Mouse (Mus musculus) MEL (cell line): Measurements from ENCODE around the gene Stra8. TPM values are rescaled to one million over a fixed set of nuclear protein-coding genes. Genes with fewer than 3 reads are reported as not detected.

Experiments used
- DNase-seq: peaks from one replicate; pipeline ENCODE4 v3.0.0; 2011; ENCODE audit warnings: low read depth, low spot score
- H3K27ac ChIP-seq: 2 replicates; pipeline ENCODE4 v1.5.1; 2012; ENCODE audit warnings: low read depth, mild to moderate bottlenecking, control low read depth, low read length, moderate library complexity; ENCODE audit not compliant: control insufficient read depth
- H3K27me3 ChIP-seq, 2 experiments: fragments of 150-350 bp in 1 of 2; sonication (generic) in 1 of 2; 2 replicates each; pipeline ENCODE4 v1.6.1; 2012; ENCODE audit warnings: low read length in 2 of 2, mild to moderate bottlenecking in 2 of 2, improper control_type of control experiment in 1 of 2, moderate library complexity in 1 of 2; ENCODE audit not compliant: insufficient read depth in 2 of 2, control insufficient read depth in 1 of 2
- H3K36me3 ChIP-seq, 2 experiments: 2 replicates each; pipeline ENCODE4 v1.6.1; 2012 to 2014; ENCODE audit warnings: low read length in 2 of 2, improper control_type of control experiment in 1 of 2, inconsistent platforms in 1 of 2, mild to moderate bottlenecking in 1 of 2; ENCODE audit not compliant: insufficient read depth in 2 of 2, control insufficient read depth in 1 of 2
- H3K4me1 ChIP-seq, 2 experiments: fragments of 150-350 bp in 1 of 2; sonication (generic) in 1 of 2; 2 replicates each; pipeline ENCODE4 v1.6.1; 2012; ENCODE audit warnings: low read length in 2 of 2, improper control_type of control experiment in 1 of 2, mild to moderate bottlenecking in 1 of 2; ENCODE audit not compliant: insufficient read depth in 2 of 2, control insufficient read depth in 1 of 2
- H3K4me3 ChIP-seq, 2 experiments: fragments of 150-350 bp in 1 of 2; sonication (generic) in 1 of 2; 2 replicates each; pipeline ENCODE4 v1.5.1; 2012; ENCODE audit warnings: low read depth in 2 of 2, low read length in 2 of 2, mild to moderate bottlenecking in 2 of 2, moderate library complexity in 2 of 2, control low read depth in 1 of 2, improper control_type of control experiment in 1 of 2; ENCODE audit not compliant: control insufficient read depth in 1 of 2, insufficient read depth in 1 of 2
- H3K79me2 ChIP-seq: 2 replicates; pipeline ENCODE4 v1.6.1; 2012; ENCODE audit warnings: mild to moderate bottlenecking, low read length, moderate library complexity; ENCODE audit not compliant: control insufficient read depth, poor library complexity, insufficient read depth
- H3K9ac ChIP-seq: 2 replicates; pipeline ENCODE4 v1.6.1; 2012; ENCODE audit warnings: low read depth, mild to moderate bottlenecking, control low read depth, low read length, moderate library complexity; ENCODE audit not compliant: control insufficient read depth, poor library complexity, severe bottlenecking
- H3K9me3 ChIP-seq: fragments of 150-350 bp; sonication (generic); replicated peaks from 2 replicates; pipeline ENCODE4 v1.6.1; 2012; ENCODE audit warnings: mild to moderate bottlenecking, low read length, improper control_type of control experiment, moderate library complexity; ENCODE audit not compliant: insufficient read depth
- BHLHE40 ChIP-seq: IDR thresholded peaks from 2 replicates; pipeline ENCODE4 v1.6.1; 2012; ENCODE audit warnings: low read depth, mild to moderate bottlenecking, inconsistent platforms, low read length, improper control_type of control experiment, borderline replicate concordance
- CTCF ChIP-seq, 3 experiments: IDR thresholded peaks in 2 of 3; conservative IDR thresholded peaks in 1 of 3; 2 replicates each; pipeline ENCODE4 v1.5.1; 2011 to 2012; ENCODE audit warnings: low read length in 3 of 3, low read depth in 2 of 3, mild to moderate bottlenecking in 2 of 3, improper control_type of control experiment in 1 of 3, inconsistent platforms in 1 of 3, mixed read lengths in 1 of 3, moderate library complexity in 1 of 3; ENCODE audit not compliant: control insufficient read depth in 1 of 3, insufficient read depth in 1 of 3, poor library complexity in 1 of 3, severe bottlenecking in 1 of 3
- EP300 ChIP-seq, 2 experiments: IDR thresholded peaks; 2 replicates each; pipeline ENCODE4 v1.6.1; 2011; ENCODE audit warnings: improper control_type of control experiment in 2 of 2, low read length in 2 of 2, low read depth in 1 of 2, mild to moderate bottlenecking in 1 of 2
- ETS1 ChIP-seq: IDR thresholded peaks from 2 replicates; pipeline ENCODE4 v1.6.1; 2012; ENCODE audit warnings: low read depth, mild to moderate bottlenecking, inconsistent platforms, low read length, improper control_type of control experiment, moderate library complexity
- GATA1 ChIP-seq: IDR thresholded peaks from 2 replicates; pipeline ENCODE4 v1.6.1; 2011; ENCODE audit warnings: low read depth, low read length, improper control_type of control experiment
- HCFC1 ChIP-seq: IDR thresholded peaks from 2 replicates; pipeline ENCODE4 v1.6.1; 2012; ENCODE audit warnings: low read depth, mild to moderate bottlenecking, inconsistent platforms, low read length, improper control_type of control experiment, moderate library complexity
- MAZ ChIP-seq: IDR thresholded peaks from 2 replicates; pipeline ENCODE4 v1.6.1; 2012; ENCODE audit warnings: low read depth, mild to moderate bottlenecking, inconsistent platforms, low read length, improper control_type of control experiment
- MYC ChIP-seq: IDR thresholded peaks from 2 replicates; pipeline ENCODE4 v1.6.1; 2011; ENCODE audit warnings: low read depth, mild to moderate bottlenecking, low read length, improper control_type of control experiment, moderate library complexity
- POLR2AphosphoS2 ChIP-seq: IDR thresholded peaks from 2 replicates; pipeline ENCODE4 v1.6.1; 2011; ENCODE audit warnings: low read length, improper control_type of control experiment
- POLR2AphosphoS5 ChIP-seq: IDR thresholded peaks from 2 replicates; pipeline ENCODE4 v1.6.1; 2012; ENCODE audit warnings: low read depth, borderline replicate concordance, mild to moderate bottlenecking, inconsistent platforms, low read length, moderate library complexity, mixed read lengths
- RAD21 ChIP-seq: IDR thresholded peaks from 2 replicates; pipeline ENCODE4 v1.6.1; 2011; ENCODE audit warnings: mild to moderate bottlenecking, low read depth, low read length, improper control_type of control experiment
- SIN3A ChIP-seq: IDR thresholded peaks from 2 replicates; pipeline ENCODE4 v1.6.1; 2012; ENCODE audit warnings: low read length, improper control_type of control experiment, inconsistent platforms
- SMC3 ChIP-seq: IDR thresholded peaks from 2 replicates; pipeline ENCODE4 v1.6.1; 2011; ENCODE audit warnings: low read depth, low read length, improper control_type of control experiment
- TAL1 ChIP-seq: IDR thresholded peaks from 2 replicates; pipeline ENCODE4 v1.6.1; 2012; ENCODE audit warnings: mild to moderate bottlenecking, inconsistent platforms, low read length, moderate library complexity, mixed read lengths
- TCF12 ChIP-seq: IDR thresholded peaks from 2 replicates; pipeline ENCODE4 v1.6.1; 2014; ENCODE audit warnings: low read depth, mild to moderate bottlenecking, inconsistent platforms, low read length, improper control_type of control experiment, moderate library complexity
- UBTF ChIP-seq: IDR thresholded peaks from 2 replicates; pipeline ENCODE4 v1.6.1; 2012; ENCODE audit warnings: low read depth, mild to moderate bottlenecking, inconsistent platforms, low read length, improper control_type of control experiment, moderate library complexity, borderline replicate concordance; ENCODE audit not compliant: insufficient read depth
- USF1 ChIP-seq: IDR thresholded peaks from 2 replicates; pipeline ENCODE4 v1.6.1; 2014; ENCODE audit warnings: low read depth, mild to moderate bottlenecking, inconsistent platforms, low read length, improper control_type of control experiment, moderate library complexity
- USF2 ChIP-seq, 2 experiments: IDR thresholded peaks; 2 replicates each; pipeline ENCODE4 v1.6.1; 2011 to 2012; ENCODE audit warnings: improper control_type of control experiment in 2 of 2, low read length in 2 of 2, borderline replicate concordance in 1 of 2, inconsistent platforms in 1 of 2, low read depth in 1 of 2, mild to moderate bottlenecking in 1 of 2; ENCODE audit not compliant: insufficient read depth in 1 of 2
- ZC3H11A ChIP-seq: IDR thresholded peaks from 2 replicates; pipeline ENCODE4 v1.6.1; 2012; ENCODE audit warnings: low read depth, mild to moderate bottlenecking, inconsistent platforms, low read length, improper control_type of control experiment
- ZKSCAN1 ChIP-seq: IDR thresholded peaks from 2 replicates; pipeline ENCODE4 v1.6.1; 2012; ENCODE audit warnings: low read depth, mild to moderate bottlenecking, inconsistent platforms, low read length, improper control_type of control experiment, moderate library complexity
- ZMIZ1 ChIP-seq: IDR thresholded peaks from 2 replicates; pipeline ENCODE4 v1.6.1; 2012; ENCODE audit warnings: low read depth, mild to moderate bottlenecking, inconsistent platforms, low read length, improper control_type of control experiment, moderate library complexity
- ZNF384 ChIP-seq: IDR thresholded peaks from 2 replicates; pipeline ENCODE4 v1.6.1; 2012; ENCODE audit warnings: low read depth, mild to moderate bottlenecking, inconsistent platforms, low read length, improper control_type of control experiment
- polyA plus RNA-seq, 2 experiments: library from polyadenylated mRNA; stranded (reverse) in 1 of 2; unstranded in 1 of 2; fragments of >175 nt in 1 of 2; fragments of >200 nt in 1 of 2; gene quantifications; 2 replicates each; pipeline versions ENCODE4 v1.2.1 to v1.2.4; 2012; ENCODE audit warnings: low replicate concordance in 2 of 2, low read depth in 1 of 2; ENCODE audit not compliant: insufficient read length in 2 of 2, insufficient read depth in 1 of 2, missing spikeins in 1 of 2
- total RNA-seq: library from RNA; depleted of rRNA; stranded (reverse); fragments of 300-350 nt; gene quantifications from 2 replicates; pipeline ENCODE4 v1.2.3, GENCODE M21; 2012

Gene Stra8
- total and polyA plus RNA-seq, 3 experiments, result not detected

DNA sequence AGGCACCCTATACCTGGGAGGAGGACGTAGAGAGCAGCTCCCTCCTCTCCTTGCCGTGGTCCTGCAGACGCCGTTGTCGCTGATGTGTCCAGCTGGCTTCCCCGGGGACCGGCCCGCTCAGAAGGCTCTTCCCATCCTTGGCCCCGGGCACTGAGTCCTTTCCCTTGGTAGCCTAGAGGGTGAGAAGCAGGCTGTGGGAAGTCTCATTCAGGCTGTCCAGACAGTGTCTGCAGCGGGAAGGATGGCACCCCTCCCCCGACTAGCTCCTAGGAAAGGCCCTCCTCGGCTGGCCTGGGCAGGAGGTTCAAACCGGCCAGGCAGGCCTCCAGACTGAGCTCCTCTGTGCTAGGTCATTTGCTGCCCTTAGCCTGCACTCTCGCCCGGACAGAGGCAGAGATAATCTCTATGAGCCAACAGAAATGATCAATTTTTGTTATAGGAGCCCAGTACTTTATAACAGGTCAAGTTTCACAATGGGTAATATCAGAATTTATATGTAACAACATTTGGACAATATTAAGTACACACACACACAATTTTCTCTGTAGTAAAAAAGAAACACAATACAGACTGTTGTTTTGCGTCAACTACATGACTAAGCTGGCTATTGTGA is 23.7 kb upstream of the Stra8 start:
- Histone ChIP-seq H3K9me3 (no peaks in the 10 kb centered on the region), H3K9ac (no peak overlapping the region), H3K27me3 (no peaks in the 10 kb centered on the region), H3K36me3 (peaks cover 0 to 10% of the 10 kb centered on the region in 2 experiments; a peak in 3 of 4 replicates), H3K79me2 (no peaks in the 10 kb centered on the region), H3K4me3 (no peak overlapping the region), H3K27ac (no peak overlapping the region), H3K4me1 (peaks cover 2 to 8% of the 10 kb centered on the region in 2 experiments; a peak in 3 of 4 replicates)
- DNase-seq, result no peak
- no peak for TF ChIP-seq USF2 (IDR thresholded peaks at IDR 0.05; ENCODE audit: borderline replicate concordance in 1 of 2, insufficient read depth in 1 of 2, low read depth in 1 of 2, low read length in 2 of 2)
- no peak for TF ChIP-seq USF1
- TF ChIP-seq RAD21, result no peak
- no peak for TF ChIP-seq HCFC1
- TF ChIP-seq ZMIZ1, result no peak
- TF ChIP-seq CTCF (IDR thresholded peaks at IDR 0.05 in 2 of 3, conservative IDR thresholded peaks at IDR 0.05 in 1 of 3; ENCODE audit: control insufficient read depth in 1 of 3, insufficient read depth in 1 of 3, low read depth in 2 of 3, low read length in 3 of 3, poor library complexity in 1 of 3, severe bottlenecking in 1 of 3), result no peak
- TF ChIP-seq UBTF, result no peak
- no peak for TF ChIP-seq GATA1
- no peak for TF ChIP-seq POLR2AphosphoS5
- TF ChIP-seq POLR2AphosphoS2, result no peak
- no peak for TF ChIP-seq ZKSCAN1
- TF ChIP-seq MYC, result no peak
- no peak for TF ChIP-seq ZC3H11A
- no peak for TF ChIP-seq ETS1
- TF ChIP-seq TCF12, result no peak
- no peak for TF ChIP-seq MAZ
- no peak for TF ChIP-seq ZNF384

DNA sequence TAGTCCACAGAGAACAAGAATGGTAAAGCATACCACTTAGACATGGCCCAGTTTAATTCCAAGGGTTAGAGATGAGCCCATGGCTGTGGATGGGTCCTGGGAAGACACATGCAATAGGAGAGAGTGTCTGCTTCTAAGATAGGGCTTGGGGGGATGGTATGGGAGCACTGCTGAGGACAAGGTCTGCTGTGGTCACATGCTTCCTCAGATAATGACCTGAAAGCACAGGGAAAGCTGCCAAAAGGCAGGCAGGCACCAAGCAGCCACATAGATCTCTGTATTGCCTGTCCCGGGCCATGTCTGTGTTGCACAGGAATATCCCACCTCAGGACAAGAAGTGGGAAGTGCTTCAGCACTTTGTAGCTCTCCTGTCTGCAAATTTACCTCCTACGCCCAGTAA is 20.8 kb upstream of the Stra8 start:
- Histone ChIP-seq H3K9ac (no peak overlapping the region), H3K36me3 (peaks cover 0 to 16% of the 10 kb centered on the region in 2 experiments; a peak in 3 of 4 replicates), H3K9me3 (no peaks in the 10 kb centered on the region), H3K27me3 (no peaks in the 10 kb centered on the region), H3K4me3 (no peak overlapping the region), H3K79me2 (no peaks in the 10 kb centered on the region; the same call in 1 of the 2 replicates), H3K27ac (no peak overlapping the region), H3K4me1 (peaks cover 2 to 24% of the 10 kb centered on the region in 2 experiments)
- TF ChIP-seq SIN3A, result no peak
- TF ChIP-seq POLR2AphosphoS2, result no peak
- TF ChIP-seq USF2 (IDR thresholded peaks at IDR 0.05; ENCODE audit: borderline replicate concordance in 1 of 2, insufficient read depth in 1 of 2, low read depth in 1 of 2, low read length in 2 of 2), result 0 out of 4 replicates have a peak, but pooled peaks of 1 of the 2 experiments have one; percentile 8
- no peak for TF ChIP-seq MYC
- peak; percentile 53 for TF ChIP-seq TAL1
- 0 out of 2 replicates have a peak, but pooled peaks have one; percentile 16 for TF ChIP-seq BHLHE40
- TF ChIP-seq EP300 (IDR thresholded peaks at IDR 0.05; ENCODE audit: low read depth in 1 of 2, low read length in 2 of 2), result peak; percentile 44 to 51; a peak in 3 of 4 replicates
- no peak for TF ChIP-seq CTCF (IDR thresholded peaks at IDR 0.05 in 2 of 3, conservative IDR thresholded peaks at IDR 0.05 in 1 of 3; ENCODE audit: control insufficient read depth in 1 of 3, insufficient read depth in 1 of 3, low read depth in 2 of 3, low read length in 3 of 3, poor library complexity in 1 of 3, severe bottlenecking in 1 of 3)
- peak; percentile 81 for TF ChIP-seq USF1
- no peak for TF ChIP-seq ZC3H11A
- TF ChIP-seq ETS1, result peak; percentile 43; the same call in 1 of the 2 replicates
- peak; percentile 47; the same call in 1 of the 2 replicates for TF ChIP-seq GATA1
- no peak for TF ChIP-seq SMC3
- no peak for TF ChIP-seq MAZ
- DNase-seq, result peak; percentile 72
